Mouse (Mus musculus): ENCODE measurements around the gene Cers3.

The Cers3 gene

GRCm38 (mm10) chr7:66779944-66780942 is 36.9 kb downstream of the Cers3 start:
- no peak for DNase-seq (ENCODE audit: low read depth, low spot score)

- DNase-seq (ENCODE audit: low read depth, low spot score) = no peak
Observed at GRCm38 (mm10) chr7:66786476-66786875, 43.2 kb downstream of the Cers3 start.

GRCm38 (mm10) chr7:66787816-66788215 is 44.5 kb downstream of the Cers3 start:
- no peak for DNase-seq (ENCODE audit: low read depth, low spot score)

DNA sequence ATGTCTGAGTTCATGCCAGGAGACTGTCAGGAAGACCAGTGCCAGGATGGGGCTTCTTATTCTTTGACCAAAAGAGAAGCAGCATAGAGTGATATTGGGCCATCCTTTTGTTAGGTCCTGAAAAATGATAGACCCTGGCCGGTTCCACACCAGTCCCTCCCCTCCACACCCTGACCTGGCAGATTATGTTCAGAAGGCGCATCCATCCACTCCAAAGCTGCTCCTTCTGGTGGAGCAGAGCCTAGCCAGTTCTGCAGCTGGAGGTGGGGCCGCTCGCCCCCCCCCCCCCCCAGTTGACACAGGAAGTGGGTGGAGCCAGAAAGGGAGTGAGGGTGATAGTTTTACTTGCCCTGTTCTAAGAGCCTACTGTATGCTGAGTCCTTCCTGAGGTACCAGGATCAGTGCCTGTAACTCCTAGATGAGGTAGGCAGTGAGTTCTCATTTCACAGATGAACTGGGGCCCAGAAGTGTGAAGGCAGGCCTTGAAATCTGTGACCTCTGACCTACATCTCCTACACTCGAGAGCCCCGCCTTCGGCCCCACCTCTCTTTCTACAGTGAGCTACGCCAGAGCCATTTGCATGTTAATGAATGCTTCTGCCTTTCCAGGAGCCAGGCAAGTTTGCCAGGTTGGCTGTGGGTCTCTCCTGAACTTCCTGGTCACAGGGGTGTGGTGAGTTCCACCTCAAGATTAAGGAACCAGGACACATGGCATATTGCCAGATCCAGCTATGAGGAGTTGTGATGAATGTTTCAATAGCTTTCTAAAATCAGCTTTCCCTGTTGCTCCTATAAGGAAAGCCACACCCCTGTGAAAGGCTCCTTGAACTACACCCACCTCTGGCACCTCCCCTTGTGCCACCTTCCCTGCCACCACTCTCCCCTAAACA is 46.8 kb downstream of the Cers3 start:
- peak; percentile 9 for DNase-seq (ENCODE audit: low read depth, low spot score)

DNA sequence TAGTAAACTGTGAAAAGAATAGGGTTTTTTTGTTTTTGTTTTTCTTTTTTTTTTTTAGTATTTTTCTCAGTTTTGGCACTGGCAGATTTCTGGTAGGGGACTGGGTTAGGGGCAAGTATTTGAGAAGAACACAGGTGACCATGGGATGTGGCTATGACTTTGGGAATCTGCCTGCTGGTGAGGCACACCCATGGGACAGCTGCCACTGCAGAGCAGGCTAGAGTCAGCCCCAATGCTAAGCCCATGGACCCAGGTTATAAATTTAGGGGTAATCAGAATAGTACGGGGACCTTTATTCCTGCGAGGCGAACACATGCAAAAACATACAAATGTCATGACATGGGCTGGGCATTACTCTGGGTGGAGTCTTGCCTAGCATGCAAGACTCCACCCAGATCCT is 47.7 kb downstream of the Cers3 start:
- no peak for DNase-seq (ENCODE audit: low read depth, low spot score)

- no peak for DNase-seq (ENCODE audit: low read depth, low spot score)
Observed at GRCm38 (mm10) chr7:66796909-66797308, 53.6 kb downstream of the Cers3 start.

DNA sequence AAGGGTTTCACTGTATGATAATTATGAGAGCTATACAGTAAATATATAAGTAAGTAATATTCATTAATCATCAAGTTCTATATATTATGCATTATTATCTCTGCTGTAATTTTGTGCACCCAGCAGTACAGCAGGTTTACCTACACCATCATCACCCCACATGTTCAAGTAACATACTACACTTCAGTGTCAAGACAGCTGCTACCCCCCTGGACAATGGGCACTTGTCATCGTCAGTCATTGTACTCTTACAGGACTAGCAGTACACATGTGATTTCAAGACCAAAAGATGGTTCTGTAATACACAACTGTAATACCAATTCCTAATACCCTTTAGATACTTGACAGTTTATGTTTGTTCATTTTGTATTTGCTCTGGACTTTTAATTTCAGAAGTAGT is 54.0 kb downstream of the Cers3 start:
- DNase-seq (ENCODE audit: low read depth, low spot score) = no peak

- DNase-seq (ENCODE audit: low read depth, low spot score) = no peak
Observed at GRCm38 (mm10) chr7:66798826-66799225, 55.5 kb downstream of the Cers3 start.

DNA sequence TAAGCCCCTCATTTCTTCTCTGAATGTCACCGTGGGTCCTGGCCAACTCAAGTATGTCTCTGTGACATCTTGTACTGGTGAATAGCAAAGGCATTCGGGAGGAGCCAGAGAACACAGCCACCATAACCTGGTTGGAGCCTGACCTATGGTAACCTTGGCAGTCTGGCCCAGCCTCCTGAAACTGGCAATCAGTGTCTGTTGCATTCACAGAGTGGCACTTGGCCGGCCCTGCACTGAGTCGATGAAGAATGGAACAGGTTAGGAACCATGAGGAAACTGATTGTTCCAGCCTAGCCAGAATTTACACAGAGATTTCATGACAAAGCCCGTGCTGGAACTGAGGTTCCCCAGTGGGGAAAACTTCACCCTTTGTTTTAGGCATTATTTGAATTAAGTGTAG is 57.5 kb downstream of the Cers3 start:
- DNase-seq (ENCODE audit: low read depth, low spot score) = no peak

DNA sequence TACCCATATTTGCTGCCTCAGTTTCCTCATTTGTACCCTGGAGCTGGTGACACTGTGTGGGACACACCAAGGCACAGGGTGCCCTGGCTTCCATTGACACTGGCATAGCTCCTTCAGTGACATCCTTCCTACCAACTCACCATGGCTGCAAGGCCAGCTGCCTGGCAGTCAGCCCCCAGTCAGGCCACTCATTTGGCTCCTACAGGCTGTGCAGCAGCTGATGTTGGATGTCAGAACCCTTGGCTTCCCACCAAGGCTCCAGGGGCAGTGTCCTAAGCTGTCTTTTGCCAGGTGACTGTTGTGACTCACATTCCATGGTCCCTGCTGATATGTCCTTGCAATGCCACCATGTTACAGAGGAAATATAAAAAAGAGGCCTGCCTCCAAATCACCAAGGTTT is 58.5 kb downstream of the Cers3 start:
- DNase-seq (ENCODE audit: low read depth, low spot score) = no peak

- no peak for DNase-seq (ENCODE audit: low read depth, low spot score)
Observed at GRCm38 (mm10) chr7:66803798-66804197, 60.5 kb downstream of the Cers3 start.

- no peak for DNase-seq (ENCODE audit: low read depth, low spot score)
Observed at GRCm38 (mm10) chr7:66806801-66807200, 63.5 kb downstream of the Cers3 start.

DNA sequence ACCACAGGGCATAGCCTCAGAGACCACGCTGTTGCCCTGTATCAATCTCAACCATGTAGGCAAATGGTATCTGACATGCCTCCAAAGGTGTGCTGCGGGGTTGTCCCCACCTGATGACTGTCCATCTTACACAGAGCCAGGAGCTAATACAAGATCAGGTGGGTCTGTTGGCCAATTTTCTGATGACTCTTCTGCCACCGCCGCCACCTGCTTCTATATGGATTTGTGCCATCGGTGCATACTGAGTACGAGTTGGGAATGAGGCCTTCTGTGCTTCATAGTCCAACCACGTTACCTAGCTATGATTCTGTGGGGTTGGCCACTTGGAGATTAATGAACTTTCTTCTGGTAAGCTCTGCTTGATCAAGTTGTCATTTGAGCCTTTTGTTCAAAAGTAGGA is 67.1 kb downstream of the Cers3 start:
- DNase-seq (ENCODE audit: low read depth, low spot score) = no peak

- DNase-seq (ENCODE audit: low read depth, low spot score) = no peak
Observed at GRCm38 (mm10) chr7:66811294-66811693, 68.0 kb downstream of the Cers3 start.

DNA sequence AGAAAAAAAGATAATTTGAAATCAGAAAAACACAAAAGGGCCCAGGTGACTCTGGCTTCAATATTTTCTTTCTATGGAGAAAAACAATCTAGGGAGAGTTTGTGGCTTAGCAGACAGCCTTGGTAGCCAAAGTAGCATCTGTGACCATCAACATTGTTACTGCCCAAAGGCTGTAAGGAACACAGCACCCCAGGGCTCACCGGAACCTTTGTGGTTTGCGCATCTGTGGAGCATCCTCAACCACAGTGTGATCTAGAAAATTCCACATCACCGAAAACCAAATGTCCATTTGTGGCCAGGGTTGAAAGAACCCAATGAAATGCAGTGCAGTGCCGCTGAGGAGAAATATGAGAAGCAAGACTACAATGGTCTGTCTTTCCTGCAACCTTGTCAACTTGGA is 69.0 kb downstream of the Cers3 start:
- no peak for DNase-seq (ENCODE audit: low read depth, low spot score)

- no peak for DNase-seq (ENCODE audit: low read depth, low spot score)
Observed at GRCm38 (mm10) chr7:66812737-66813136, 69.4 kb downstream of the Cers3 start.

DNA sequence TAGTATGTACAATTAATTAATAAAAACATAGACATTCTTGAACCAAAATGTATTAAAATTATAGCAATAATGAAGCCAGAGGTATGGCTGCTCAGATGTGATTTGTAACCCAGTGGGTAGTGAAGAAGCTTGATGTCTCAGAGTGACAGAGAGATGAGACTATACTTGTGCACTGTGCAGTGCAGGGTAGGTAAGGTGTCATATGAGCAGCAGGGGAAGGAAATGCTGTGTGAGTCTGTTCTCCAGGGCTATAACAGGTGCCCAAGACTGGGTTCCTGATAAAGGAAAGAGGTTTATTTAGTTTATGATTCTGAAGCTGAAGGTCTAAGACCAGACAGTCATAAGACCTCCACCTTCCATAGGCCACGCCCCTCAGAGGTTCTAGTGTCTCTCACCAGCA is 69.9 kb downstream of the Cers3 start:
- DNase-seq (ENCODE audit: low read depth, low spot score) = no peak

DNA sequence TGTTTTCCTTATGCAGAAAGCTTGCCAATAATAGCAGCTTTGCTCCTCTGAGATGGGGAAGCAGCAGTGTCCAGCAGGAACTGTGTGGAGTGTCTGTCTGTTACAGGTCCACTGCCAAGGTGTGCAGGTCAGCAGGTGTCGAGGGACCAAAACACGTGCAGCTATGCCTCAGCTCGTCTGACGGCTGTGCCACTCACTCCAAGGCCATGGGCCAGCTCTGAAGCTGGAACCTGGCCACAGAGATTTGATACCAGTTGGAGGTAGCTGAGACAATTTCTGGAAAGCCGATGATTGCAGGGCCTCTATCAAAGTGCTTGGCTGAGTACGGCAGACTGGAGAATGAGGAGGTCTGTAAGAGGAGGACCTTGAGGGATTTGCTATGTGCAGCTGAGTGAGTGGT is 72.2 kb downstream of the Cers3 start:
- no peak for DNase-seq (ENCODE audit: low read depth, low spot score)

GRCm38 (mm10) chr7:66820034-66820433 is 76.7 kb downstream of the Cers3 start:
- peak; percentile 15 for DNase-seq (ENCODE audit: low read depth, low spot score)

GRCm38 (mm10) chr7:66830803-66831202 is 87.5 kb downstream of the Cers3 start:
- DNase-seq (ENCODE audit: low read depth, low spot score) = no peak

- DNase-seq (ENCODE audit: low read depth, low spot score) = no peak
Observed at GRCm38 (mm10) chr7:66831295-66831694, 88.0 kb downstream of the Cers3 start.

DNA sequence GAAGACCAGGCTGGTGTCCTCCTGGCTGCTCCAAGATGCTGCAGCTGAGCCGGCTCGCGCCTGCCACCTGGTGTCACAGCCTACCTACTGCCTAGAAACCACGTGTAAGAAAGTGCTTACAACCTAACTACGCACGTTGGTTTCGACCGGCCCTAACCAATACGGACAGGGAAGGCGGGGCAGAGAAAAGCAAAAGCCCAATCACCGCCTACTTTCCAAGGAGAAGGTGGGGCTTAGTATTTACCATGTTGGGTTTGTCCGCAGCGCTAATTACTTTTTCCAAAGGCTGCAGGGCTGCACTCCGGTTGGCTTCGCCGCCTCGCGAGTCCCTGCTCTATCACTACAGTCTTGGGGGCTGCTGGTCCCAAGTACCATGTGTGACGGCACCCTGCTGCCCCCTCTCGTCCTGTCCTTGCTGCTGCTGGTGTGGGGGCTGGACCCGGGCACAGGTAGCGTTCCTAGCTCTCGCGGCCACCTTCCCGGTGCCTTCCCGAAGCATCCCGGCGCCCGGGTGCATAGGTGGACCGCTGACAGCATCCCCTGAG is 96.2 kb downstream of the Cers3 start, which contains the start of gene Adamts17:
Adamts17 (plus strand) TSS at position 273 of the 545 bp plus-strand sequence.
- peak; percentile 92 for DNase-seq (ENCODE audit: low read depth, low spot score)
